ENCODE assay signal across 8 mouse cellular contexts in genomic region chr11:29172563-29173124, GRCm38 (mm10). TPM values are rescaled to one million over a fixed set of nuclear protein-coding genes. Genes with fewer than 3 reads are reported as not detected.
A peak's percentile ranks its signal among the peaks of the same experiment; 100 is the strongest.
DNase-seq lines count a peak whose midpoint lies in the region; ATAC-seq lines count a peak whose summit lies in the region.

Gene Ppp4r3b (plus strand): TSS chr11:29172890.

- no peaks in the 10 kb centered on the region for H3K9me3 ChIP-seq in heart, embryonic 13.5 days
- no peaks in the 10 kb centered on the region for H3K9me3 ChIP-seq in liver, embryonic 12.5 days (replicated peaks)
- no peaks in the 10 kb centered on the region for H3K9me3 ChIP-seq in stomach, embryonic 15.5 days

- peak within 1 kb of the TSS; percentile 97 for H3K4me2 ChIP-seq in heart, embryonic 13.5 days
- peak within 1 kb of the TSS; percentile 90 for H3K4me2 ChIP-seq in liver, embryonic 12.5 days
- peak within 1 kb of the TSS; percentile 85 for H3K4me2 ChIP-seq in stomach, embryonic 15.5 days

- H3K4me1 ChIP-seq in brown adipose tissue, adult 24 weeks (ENCODE audit: control insufficient read depth, insufficient read depth, insufficient read length, low read length), result no peaks in the 10 kb centered on the region
- peaks cover 17% of the 10 kb centered on the region for H3K4me1 ChIP-seq in heart, embryonic 13.5 days
- H3K4me1 ChIP-seq in liver, embryonic 12.5 days, result peaks cover 22% of the 10 kb centered on the region
- H3K4me1 ChIP-seq in stomach, embryonic 15.5 days, result peaks cover 6% of the 10 kb centered on the region

- peak; percentile 91 for ATAC-seq in heart, embryonic 13.5 days (ENCODE audit: extremely low read depth, insufficient number of reproducible peaks, low FRiP score, low TSS enrichment)
- ATAC-seq in liver, embryonic 12.5 days, result peak; percentile 94
- peak; percentile 97 for ATAC-seq in stomach, embryonic 15.5 days (ENCODE audit: insufficient read depth, low FRiP score, low read depth)

- H3K9ac ChIP-seq in heart, embryonic 13.5 days, result peak within 1 kb of the TSS; percentile 99
- peak within 1 kb of the TSS; percentile 97 for H3K9ac ChIP-seq in liver, embryonic 12.5 days
- H3K9ac ChIP-seq in stomach, embryonic 15.5 days, result peak within 1 kb of the TSS; percentile 99

- under 1% methylated on average over 50 of the region's 50 CpGs for WGBS in heart, embryonic 13.5 days
- WGBS in liver, embryonic 12.5 days (ENCODE audit: insufficient replicate concordance), result under 1% methylated on average over 50 of the region's 50 CpGs
- WGBS in stomach, embryonic 15.5 days, result under 1% methylated on average over 48 of the region's 50 CpGs

- H3K27ac ChIP-seq in brown adipose tissue, adult 24 weeks (replicated peaks; ENCODE audit: low read depth, low read length), result peak within 1 kb of the TSS; percentile 88
- peak within 1 kb of the TSS; percentile 98 for H3K27ac ChIP-seq in heart, embryonic 13.5 days (replicated peaks)
- H3K27ac ChIP-seq in liver, embryonic 12.5 days, result peak within 1 kb of the TSS; percentile 97
- peak within 1 kb of the TSS; percentile 93 for H3K27ac ChIP-seq in stomach, embryonic 15.5 days

- peak; percentile 99 for DNase-seq in CD4-positive, CD25-positive, alpha-beta regulatory T cell, adult 2 months (ENCODE audit: low read depth, low spot score)
- DNase-seq in fat pad, adult 2 months (ENCODE audit: extremely low read depth, low read depth, low spot score), result peak; percentile 76
- peak; percentile 98 for DNase-seq in kidney, postnatal 10 days
- peak; percentile 98 to 99 for DNase-seq in natural killer cell, adult 2 months (ENCODE audit: low spot score in 2 of 2)

- peak within 1 kb of the TSS; percentile 93 for H3K4me3 ChIP-seq in brown adipose tissue, adult 24 weeks (ENCODE audit: insufficient read depth, low read depth, low read length)
- H3K4me3 ChIP-seq in heart, embryonic 13.5 days, result peak within 1 kb of the TSS; percentile 88
- H3K4me3 ChIP-seq in liver, embryonic 12.5 days, result peak within 1 kb of the TSS; percentile 88
- peak within 1 kb of the TSS; percentile 95 for H3K4me3 ChIP-seq in stomach, embryonic 15.5 days (replicated peaks)

- H3K36me3 ChIP-seq in heart, embryonic 13.5 days, result no peaks in the 10 kb centered on the region
- H3K36me3 ChIP-seq in liver, embryonic 12.5 days, result no peaks in the 10 kb centered on the region
- H3K36me3 ChIP-seq in stomach, embryonic 15.5 days, result no peaks in the 10 kb centered on the region

- no peaks in the 10 kb centered on the region for H3K27me3 ChIP-seq in heart, embryonic 13.5 days (replicated peaks)
- no peaks in the 10 kb centered on the region for H3K27me3 ChIP-seq in liver, embryonic 12.5 days (replicated peaks)
- no peaks in the 10 kb centered on the region for H3K27me3 ChIP-seq in stomach, embryonic 15.5 days (replicated peaks)

RNA-seq across cellular contexts. Expression of gene Ppp4r3b, which starts in this region (rescaled TPM):
- 37.5 and 44.4 TPM in 2 replicates for polyA plus RNA-seq in brown adipose tissue, adult 24 weeks (2012; ENCODE audit: insufficient read depth, insufficient read length, missing spikeins)
- 41.1 and 43.5 TPM in 2 replicates for polyA plus RNA-seq in heart, embryonic 13.5 days (2015; fragmentation: Nextera tagmentation; extraction: Ambion mirVana)
- 62.2 and 65.8 TPM in 2 replicates for polyA plus RNA-seq in liver, embryonic 12.5 days (2016; fragmentation: Nextera tagmentation; extraction: Ambion mirVana)
- polyA plus RNA-seq in stomach, embryonic 15.5 days (2015; fragmentation: Nextera tagmentation; extraction: Ambion mirVana), result 83.6 and 86.2 TPM in 2 replicates

Comparison
In these comparisons a context has a peak if more than half of its experiments do, and no peak if none do; other contexts are left out.
1. Peak in every context shown above with its lines: DNase-seq, ATAC-seq, H3K4me3 ChIP-seq and H3K27ac ChIP-seq.